Mouse (Mus musculus) neural tube, embryonic 14.5 days (tissue): ENCODE results near the gene Nxph3. TPM values are rescaled to one million over a fixed set of nuclear protein-coding genes. Genes with fewer than 3 reads are reported as not detected.

Experiments used
- ATAC-seq: fragments of 200-750 bp; cut with Nextera tagmentation; 2 replicates; pipeline ENCODE4 v1.8.0; 2017; ENCODE audit warnings: low read depth, mild to moderate bottlenecking, moderate TSS enrichment, moderate library complexity
- H3K27ac ChIP-seq: fragments of 300-500 bp; sonication (generic); 2 replicates; pipeline ENCODE4 v1.5.1; 2014; ENCODE audit warnings: low read depth, mild to moderate bottlenecking, control low read depth, low read length, moderate library complexity, mixed read lengths
- H3K27me3 ChIP-seq: fragments of 300-500 bp; sonication (generic); 2 replicates; pipeline ENCODE4 v1.6.1; 2014; ENCODE audit warnings: low read length; ENCODE audit not compliant: control insufficient read depth, insufficient read depth
- H3K36me3 ChIP-seq: fragments of 300-500 bp; sonication (generic); 2 replicates; pipeline ENCODE4 v1.6.1; 2014; ENCODE audit warnings: low read length, mixed read lengths; ENCODE audit not compliant: control insufficient read depth, insufficient read depth
- H3K4me1 ChIP-seq: fragments of 300-500 bp; sonication (generic); 2 replicates; pipeline ENCODE4 v1.6.1; 2014; ENCODE audit warnings: low read length; ENCODE audit not compliant: control insufficient read depth, insufficient read depth
- H3K4me2 ChIP-seq: fragments of 300-500 bp; sonication (generic); 2 replicates; pipeline ENCODE4 v1.6.1; 2014; ENCODE audit warnings: mild to moderate bottlenecking, low read depth, low read length, control low read depth
- H3K4me3 ChIP-seq: fragments of 300-500 bp; sonication (generic); 2 replicates; pipeline ENCODE4 v1.5.1; 2014; ENCODE audit warnings: low read depth, low read length, control low read depth, mixed read lengths
- H3K9ac ChIP-seq: fragments of 300-500 bp; sonication (generic); replicated peaks from 2 replicates; pipeline ENCODE4 v1.6.1; 2014; ENCODE audit warnings: low read depth, mild to moderate bottlenecking, control low read depth, low read length, mixed read lengths
- H3K9me3 ChIP-seq: fragments of 300-500 bp; sonication (generic); 2 replicates; pipeline ENCODE4 v1.6.1; 2016; ENCODE audit warnings: low read length; ENCODE audit not compliant: control insufficient read depth
- WGBS: fragments of 180-500 bp; shearing (Covaris S2); extraction: QIAGEN DNeasy Blood & Tissue Kit; methylation state at CpG from one replicate; pipeline ENCODE4 v1.1.7; 2014; 5-methylcytosine and 5-hydroxymethylcytosine counted together
- polyA plus RNA-seq: library from polyadenylated mRNA; unstranded; fragments of >200 nt; fragmentation: Nextera tagmentation; extraction: Ambion mirVana; gene quantifications from 2 replicates; pipeline ENCODE4 v1.2.1, GENCODE M21; 2014

The Nxph3 gene
- 0.57 and 1.4 TPM in 2 replicates for polyA plus RNA-seq

- no peaks in the 10 kb centered on the region for H3K9me3 ChIP-seq
- H3K36me3 ChIP-seq = no peaks in the 10 kb centered on the region
- 1% methylated on average over 61 of the region's 66 CpGs for WGBS
- no peak within 1 kb of the TSS for H3K27ac ChIP-seq
- peaks cover 17% of the 10 kb centered on the region for H3K4me1 ChIP-seq
- H3K9ac ChIP-seq = peak within 1 kb of the TSS; percentile 37
- H3K4me3 ChIP-seq = peak within 1 kb of the TSS; percentile 45
- ATAC-seq = peak; percentile 44; the same call in 1 of the 2 replicates
- peaks cover 19% of the 10 kb centered on the region for H3K27me3 ChIP-seq
- peak within 1 kb of the TSS; percentile 82 for H3K4me2 ChIP-seq
Observed at GRCm38 (mm10) chr11:95514298-95514861, at the start of gene Nxph3. Nxph3 (minus strand) TSS chr11:95514570.

- no peak for ATAC-seq
- Histone ChIP-seq H3K4me1 (no peaks in the 10 kb centered on the region), H3K9me3 (no peaks in the 10 kb centered on the region), H3K27ac (no peak overlapping the region), H3K36me3 (no peaks in the 10 kb centered on the region), H3K4me2 (no peak overlapping the region), H3K9ac (no peak overlapping the region), H3K27me3 (no peaks in the 10 kb centered on the region), H3K4me3 (no peak overlapping the region)
- WGBS = 96% methylated on average over 5 of the region's 5 CpGs
Observed at GRCm38 (mm10) chr11:95563849-95564248, 49.5 kb upstream of the Nxph3 start.

GRCm38 (mm10) chr11:95560773-95561172 is 46.4 kb upstream of the Nxph3 start:
- Histone ChIP-seq H3K36me3 (no peaks in the 10 kb centered on the region), H3K9me3 (no peaks in the 10 kb centered on the region), H3K9ac (no peak overlapping the region), H3K27ac (no peak overlapping the region), H3K4me3 (no peak overlapping the region), H3K27me3 (no peaks in the 10 kb centered on the region), H3K4me1 (no peaks in the 10 kb centered on the region), H3K4me2 (no peak overlapping the region)
- no peak for ATAC-seq
- WGBS = 71% methylated on average over 3 of the region's 3 CpGs

GRCm38 (mm10) chr11:95559761-95560160 is 45.4 kb upstream of the Nxph3 start:
- Histone ChIP-seq H3K27ac (no peak overlapping the region), H3K27me3 (no peaks in the 10 kb centered on the region), H3K4me2 (no peak overlapping the region), H3K36me3 (no peaks in the 10 kb centered on the region), H3K9me3 (no peaks in the 10 kb centered on the region), H3K4me3 (no peak overlapping the region), H3K9ac (no peak overlapping the region), H3K4me1 (no peaks in the 10 kb centered on the region)
- ATAC-seq = no peak
- WGBS = 33% methylated on average over 2 of the region's 2 CpGs

GRCm38 (mm10) chr11:95557719-95558118 is 43.3 kb upstream of the Nxph3 start:
- no peaks in the 10 kb centered on the region for H3K9me3 ChIP-seq
- H3K4me2 ChIP-seq = no peak overlapping the region
- no peaks in the 10 kb centered on the region for H3K4me1 ChIP-seq
- no peak for ATAC-seq
- H3K27ac ChIP-seq = no peak overlapping the region
- 42% methylated on average over 6 of the region's 6 CpGs for WGBS
- H3K36me3 ChIP-seq = no peaks in the 10 kb centered on the region
- H3K9ac ChIP-seq = no peak overlapping the region
- H3K27me3 ChIP-seq = no peaks in the 10 kb centered on the region
- no peak overlapping the region for H3K4me3 ChIP-seq

- 80% methylated on average over 6 of the region's 6 CpGs for WGBS
- no peaks in the 10 kb centered on the region for H3K9me3 ChIP-seq
- no peak overlapping the region for H3K27ac ChIP-seq
- no peak overlapping the region for H3K4me2 ChIP-seq
- H3K9ac ChIP-seq = no peak overlapping the region
- H3K4me3 ChIP-seq = no peak overlapping the region
- no peaks in the 10 kb centered on the region for H3K27me3 ChIP-seq
- no peak for ATAC-seq
- no peaks in the 10 kb centered on the region for H3K4me1 ChIP-seq
- no peaks in the 10 kb centered on the region for H3K36me3 ChIP-seq
Observed at GRCm38 (mm10) chr11:95557032-95557431, 42.7 kb upstream of the Nxph3 start.

GRCm38 (mm10) chr11:95555279-95555678 is 40.9 kb upstream of the Nxph3 start:
- no peak overlapping the region for H3K4me2 ChIP-seq
- H3K36me3 ChIP-seq = no peaks in the 10 kb centered on the region
- no peak overlapping the region for H3K4me3 ChIP-seq
- no peak for ATAC-seq
- H3K9me3 ChIP-seq = no peaks in the 10 kb centered on the region
- H3K27me3 ChIP-seq = no peaks in the 10 kb centered on the region
- no peaks in the 10 kb centered on the region for H3K4me1 ChIP-seq
- WGBS = 53% methylated on average over 8 of the region's 8 CpGs
- H3K9ac ChIP-seq = no peak overlapping the region
- no peak overlapping the region for H3K27ac ChIP-seq

GRCm38 (mm10) chr11:95550301-95551021 is 36.1 kb upstream of the Nxph3 start:
- Histone ChIP-seq H3K4me2 (no peak overlapping the region), H3K9ac (no peak overlapping the region), H3K36me3 (no peaks in the 10 kb centered on the region), H3K4me1 (no peaks in the 10 kb centered on the region), H3K4me3 (no peak overlapping the region), H3K27me3 (no peaks in the 10 kb centered on the region), H3K9me3 (no peaks in the 10 kb centered on the region), H3K27ac (no peak overlapping the region)
- no peak for ATAC-seq
- 85% methylated on average over 12 of the region's 12 CpGs for WGBS

GRCm38 (mm10) chr11:95546021-95546782 is 31.8 kb upstream of the Nxph3 start:
- Histone ChIP-seq H3K9ac (no peak overlapping the region), H3K4me3 (no peak overlapping the region), H3K36me3 (no peaks in the 10 kb centered on the region), H3K4me1 (no peaks in the 10 kb centered on the region), H3K27ac (no peak overlapping the region), H3K9me3 (no peaks in the 10 kb centered on the region), H3K4me2 (no peak overlapping the region), H3K27me3 (no peaks in the 10 kb centered on the region)
- ATAC-seq = no peak
- WGBS = 61% methylated on average over 10 of the region's 10 CpGs
